Mouse (Mus musculus): ENCODE data around the gene Fez2. TPM values are rescaled to one million over a fixed set of nuclear protein-coding genes. Genes with fewer than 3 reads are reported as not detected.

The Fez2 gene
- polyA plus RNA-seq, 1 experiment: 42.9 TPM

GRCm38 (mm10) chr17:78454189-78454977, 36.4 kb upstream of the Fez2 start:
- TF ChIP-seq POLR2A (IDR thresholded peaks at IDR 0.05; ENCODE audit: low read depth, low read length): no peak
- TF ChIP-seq CTCF (conservative IDR thresholded peaks at IDR 0.05; ENCODE audit: insufficient read depth, insufficient read length, low read depth, low read length): no peak
- H3K36me3 ChIP-seq (ENCODE audit: control insufficient read depth, insufficient read depth, low read length): no peaks in the 10 kb centered on the region
- H3K27me3 ChIP-seq (replicated peaks; ENCODE audit: control insufficient read depth, insufficient read depth, low read length): no peaks in the 10 kb centered on the region
- H3K4me1 ChIP-seq (ENCODE audit: control insufficient read depth, insufficient read depth, low read length): peaks cover 7% of the 10 kb centered on the region; the same call in 1 of the 2 replicates
- WGBS: 67% methylated on average over 21 of the region's 21 CpGs
- peak; percentile 19 for DNase-seq
- no peak overlapping the region for H3K27ac ChIP-seq (ENCODE audit: insufficient read depth, low read depth, low read length)
- H3K4me3 ChIP-seq (ENCODE audit: insufficient read depth, low read depth, low read length): no peak overlapping the region

GRCm38 (mm10) chr17:78453529-78453928, 35.6 kb upstream of the Fez2 start:
- TF ChIP-seq CTCF (conservative IDR thresholded peaks at IDR 0.05; ENCODE audit: insufficient read depth, insufficient read length, low read depth, low read length): no peak
- TF ChIP-seq POLR2A (IDR thresholded peaks at IDR 0.05; ENCODE audit: low read depth, low read length): no peak
- peaks cover 7% of the 10 kb centered on the region; the same call in 1 of the 2 replicates for H3K4me1 ChIP-seq (ENCODE audit: control insufficient read depth, insufficient read depth, low read length)
- H3K27me3 ChIP-seq (replicated peaks; ENCODE audit: control insufficient read depth, insufficient read depth, low read length): no peaks in the 10 kb centered on the region
- H3K27ac ChIP-seq (ENCODE audit: insufficient read depth, low read depth, low read length): no peak overlapping the region
- whole genome bisulfite sequencing: 91% methylated on average over 5 of the region's 5 CpGs
- DNase-seq: no peak
- H3K36me3 ChIP-seq (ENCODE audit: control insufficient read depth, insufficient read depth, low read length): no peaks in the 10 kb centered on the region
- no peak overlapping the region for H3K4me3 ChIP-seq (ENCODE audit: insufficient read depth, low read depth, low read length)

GRCm38 (mm10) chr17:78451886-78452285, 33.9 kb upstream of the Fez2 start:
- no peak for DNase-seq
- WGBS: 77% methylated on average over 6 of the region's 6 CpGs
- Histone ChIP-seq H3K4me3 (ENCODE audit: insufficient read depth, low read depth, low read length) (no peak overlapping the region), H3K36me3 (ENCODE audit: control insufficient read depth, insufficient read depth, low read length) (no peaks in the 10 kb centered on the region), H3K27ac (ENCODE audit: insufficient read depth, low read depth, low read length) (peak overlapping the region; percentile 47), H3K27me3 (replicated peaks; ENCODE audit: control insufficient read depth, insufficient read depth, low read length) (no peaks in the 10 kb centered on the region), H3K4me1 (ENCODE audit: control insufficient read depth, insufficient read depth, low read length) (peaks cover 7% of the 10 kb centered on the region; the same call in 1 of the 2 replicates)
- TF ChIP-seq CTCF (conservative IDR thresholded peaks at IDR 0.05; ENCODE audit: insufficient read depth, insufficient read length, low read depth, low read length): no peak
- TF ChIP-seq POLR2A (IDR thresholded peaks at IDR 0.05; ENCODE audit: low read depth, low read length): no peak

GRCm38 (mm10) chr17:78451332-78451793, 33.4 kb upstream of the Fez2 start:
- Histone ChIP-seq H3K27ac (ENCODE audit: insufficient read depth, low read depth, low read length) (peak overlapping the region; percentile 47), H3K4me3 (ENCODE audit: insufficient read depth, low read depth, low read length) (no peak overlapping the region), H3K4me1 (ENCODE audit: control insufficient read depth, insufficient read depth, low read length) (peaks cover 7% of the 10 kb centered on the region; the same call in 1 of the 2 replicates), H3K27me3 (replicated peaks; ENCODE audit: control insufficient read depth, insufficient read depth, low read length) (no peaks in the 10 kb centered on the region), H3K36me3 (ENCODE audit: control insufficient read depth, insufficient read depth, low read length) (no peaks in the 10 kb centered on the region)
- WGBS: 34% methylated on average over 7 of the region's 7 CpGs
- peak; percentile 72 for DNase-seq
- no peak for TF ChIP-seq CTCF (conservative IDR thresholded peaks at IDR 0.05; ENCODE audit: insufficient read depth, insufficient read length, low read depth, low read length)
- TF ChIP-seq POLR2A (IDR thresholded peaks at IDR 0.05; ENCODE audit: low read depth, low read length): no peak

- Histone ChIP-seq H3K4me1 (ENCODE audit: control insufficient read depth, insufficient read depth, low read length) (peaks cover 7% of the 10 kb centered on the region; the same call in 1 of the 2 replicates), H3K27me3 (replicated peaks; ENCODE audit: control insufficient read depth, insufficient read depth, low read length) (no peaks in the 10 kb centered on the region), H3K36me3 (ENCODE audit: control insufficient read depth, insufficient read depth, low read length) (no peaks in the 10 kb centered on the region), H3K4me3 (ENCODE audit: insufficient read depth, low read depth, low read length) (no peak overlapping the region), H3K27ac (ENCODE audit: insufficient read depth, low read depth, low read length) (no peak overlapping the region)
- TF ChIP-seq CTCF (conservative IDR thresholded peaks at IDR 0.05; ENCODE audit: insufficient read depth, insufficient read length, low read depth, low read length) (no peak), POLR2A (IDR thresholded peaks at IDR 0.05; ENCODE audit: low read depth, low read length) (no peak)
- WGBS: 50% methylated on average over 13 of the region's 13 CpGs
- DNase-seq: no peak
Observed at GRCm38 (mm10) chr17:78449635-78450197, 31.8 kb upstream of the Fez2 start.

- peak; percentile 61 for DNase-seq
- no peak overlapping the region for H3K4me3 ChIP-seq (ENCODE audit: insufficient read depth, low read depth, low read length)
- H3K4me1 ChIP-seq (ENCODE audit: control insufficient read depth, insufficient read depth, low read length): no peaks in the 10 kb centered on the region
- H3K27ac ChIP-seq (ENCODE audit: insufficient read depth, low read depth, low read length): peak overlapping the region; percentile 80
- no peaks in the 10 kb centered on the region for H3K27me3 ChIP-seq (replicated peaks; ENCODE audit: control insufficient read depth, insufficient read depth, low read length)
- no peak for TF ChIP-seq CTCF (conservative IDR thresholded peaks at IDR 0.05; ENCODE audit: insufficient read depth, insufficient read length, low read depth, low read length)
- no peak for TF ChIP-seq POLR2A (IDR thresholded peaks at IDR 0.05; ENCODE audit: low read depth, low read length)
- 69% methylated on average over 7 of the region's 7 CpGs for WGBS
- no peaks in the 10 kb centered on the region for H3K36me3 ChIP-seq (ENCODE audit: control insufficient read depth, insufficient read depth, low read length)
Observed at GRCm38 (mm10) chr17:78444826-78445225, 26.9 kb upstream of the Fez2 start.

- WGBS: 94% methylated on average over 2 of the region's 2 CpGs
- H3K27ac ChIP-seq (ENCODE audit: insufficient read depth, low read depth, low read length): no peak overlapping the region
- TF ChIP-seq POLR2A (IDR thresholded peaks at IDR 0.05; ENCODE audit: low read depth, low read length): no peak
- no peak for TF ChIP-seq CTCF (conservative IDR thresholded peaks at IDR 0.05; ENCODE audit: insufficient read depth, insufficient read length, low read depth, low read length)
- H3K4me3 ChIP-seq (ENCODE audit: insufficient read depth, low read depth, low read length): no peak overlapping the region
- no peaks in the 10 kb centered on the region for H3K4me1 ChIP-seq (ENCODE audit: control insufficient read depth, insufficient read depth, low read length)
- DNase-seq: no peak
- no peaks in the 10 kb centered on the region for H3K27me3 ChIP-seq (replicated peaks; ENCODE audit: control insufficient read depth, insufficient read depth, low read length)
- H3K36me3 ChIP-seq (ENCODE audit: control insufficient read depth, insufficient read depth, low read length): no peaks in the 10 kb centered on the region
Observed at GRCm38 (mm10) chr17:78440771-78441170, 22.8 kb upstream of the Fez2 start.
